Mouse (Mus musculus): ENCODE results near the gene Med15. TPM values are rescaled to one million over a fixed set of nuclear protein-coding genes. Genes with fewer than 3 reads are reported as not detected.

The Med15 gene
- 147 and 310 TPM in 2 replicates for polyA plus RNA-seq (2012; ENCODE audit: low replicate concordance)

GRCm38 (mm10) chr16:17732841-17733340 is at the start of gene Med15:
Gene Med15 (minus strand): TSS chr16:17732891.

GRCm38 (mm10) chr16:17759344-17759773 is 26.7 kb upstream of the Med15 start, which contains the start of gene Klhl22:
Gene Klhl22 (plus strand): TSS chr16:17759618.

GRCm38 (mm10) chr16:17646310-17647114 is 86.2 kb downstream of the Med15 start, which contains the start of gene Ccdc74a:
Gene Ccdc74a (plus strand): TSS chr16:17646470.

GRCm38 (mm10) chr16:17619198-17620105 is 113.2 kb downstream of the Med15 start, which contains the start of gene Smpd4:
Gene Smpd4 (plus strand): TSS chr16:17619354.

Other genes starting within 250 kb of the Med15 start
- not detected in 2 replicates for gene Aifm3, start 243.3 kb downstream of the Med15 start, polyA plus RNA-seq (2012; ENCODE audit: low replicate concordance)
- gene Lztr1, start 224.2 kb downstream of the Med15 start, polyA plus RNA-seq (2012; ENCODE audit: low replicate concordance), result 11.7 and 43.6 TPM in 2 replicates
- gene Thap7, start 201.8 kb downstream of the Med15 start, polyA plus RNA-seq (2012; ENCODE audit: low replicate concordance), result 191 and 262 TPM in 2 replicates
- gene Lrrc74b, start 171.6 kb downstream of the Med15 start, polyA plus RNA-seq (2012; ENCODE audit: low replicate concordance), result 0.30 TPM in 1 of 2 replicates, not detected in the other
- gene P2rx6, start 171.0 kb downstream of the Med15 start, polyA plus RNA-seq (2012; ENCODE audit: low replicate concordance), result not detected in 2 replicates
- gene Slc7a4, start 149.7 kb downstream of the Med15 start, polyA plus RNA-seq (2012; ENCODE audit: low replicate concordance), result 0.56 and 3.7 TPM in 2 replicates
- gene Smpd4, start 113.5 kb downstream of the Med15 start, polyA plus RNA-seq (2012; ENCODE audit: low replicate concordance), result 9.8 and 140 TPM in 2 replicates
- 18.7 and 55.3 TPM in 2 replicates for gene Ccdc74a, start 86.4 kb downstream of the Med15 start, polyA plus RNA-seq (2012; ENCODE audit: low replicate concordance)
- gene Klhl22, start 26.7 kb upstream of the Med15 start, polyA plus RNA-seq (2012; ENCODE audit: low replicate concordance), result 2.3 and 30.3 TPM in 2 replicates
- gene Scarf2, start 64.4 kb upstream of the Med15 start, polyA plus RNA-seq (2012; ENCODE audit: low replicate concordance), result 3.8 and 4.0 TPM in 2 replicates
- gene B830017H08Rik, start 100.2 kb upstream of the Med15 start, polyA plus RNA-seq (2012; ENCODE audit: low replicate concordance), result not detected in 2 replicates
- 1.8 and 5.4 TPM in 2 replicates for gene Car15, start 105.5 kb upstream of the Med15 start, polyA plus RNA-seq (2012; ENCODE audit: low replicate concordance)
- 0.57 and 0.79 TPM in 2 replicates for gene Gm20518, start 158.8 kb upstream of the Med15 start, polyA plus RNA-seq (2012; ENCODE audit: low replicate concordance)
- not detected in 2 replicates for gene Tssk1, start 161.3 kb upstream of the Med15 start, polyA plus RNA-seq (2012; ENCODE audit: low replicate concordance)
- 15.8 and 23.2 TPM in 2 replicates for gene Dgcr2, start 165.7 kb upstream of the Med15 start, polyA plus RNA-seq (2012; ENCODE audit: low replicate concordance)
- gene Tssk2, start 165.7 kb upstream of the Med15 start, polyA plus RNA-seq (2012; ENCODE audit: low replicate concordance), result 0.12 TPM in 1 of 2 replicates, not detected in the other
- gene Ess2, start 178.5 kb upstream of the Med15 start, polyA plus RNA-seq (2012; ENCODE audit: low replicate concordance), result 27.5 and 28.2 TPM in 2 replicates
- not detected in 2 replicates for gene Gsc2, start 182.2 kb upstream of the Med15 start, polyA plus RNA-seq (2012; ENCODE audit: low replicate concordance)
- gene Slc25a1, start 195.3 kb upstream of the Med15 start, polyA plus RNA-seq (2012; ENCODE audit: low replicate concordance), result 152 and 236 TPM in 2 replicates
- not detected in 2 replicates for gene Vpreb2, start 247.5 kb upstream of the Med15 start, polyA plus RNA-seq (2012; ENCODE audit: low replicate concordance)

Data from leukemia stem cell, adult 10-12 weeks (primary cell).